Mouse (Mus musculus) forebrain, embryonic 10.5 days (tissue): ENCODE data around the gene Trim25. TPM values are rescaled to one million over a fixed set of nuclear protein-coding genes. Genes with fewer than 3 reads are reported as not detected.

Experiments used
- DNase-seq: peaks from one replicate; pipeline ENCODE4 v3.0.0-alpha.2; 2017; ENCODE audit warnings: low spot score; ENCODE audit errors: extremely low spot score
- H3K27ac ChIP-seq: fragments of 300-500 bp; sonication (generic); 2 replicates; pipeline ENCODE4 v1.5.1; 2016; ENCODE audit warnings: mild to moderate bottlenecking
- H3K27me3 ChIP-seq: fragments of 300-500 bp; sonication (generic); 2 replicates; pipeline ENCODE4 v1.6.1; 2016; ENCODE audit warnings: mild to moderate bottlenecking; ENCODE audit not compliant: poor library complexity, severe bottlenecking
- H3K36me3 ChIP-seq: fragments of 300-500 bp; sonication (generic); replicated peaks from 2 replicates; pipeline ENCODE4 v1.6.1; 2016; ENCODE audit warnings: mild to moderate bottlenecking, moderate library complexity
- H3K4me1 ChIP-seq: fragments of 300-500 bp; sonication (generic); 2 replicates; pipeline ENCODE4 v1.6.1; 2016
- H3K4me3 ChIP-seq: fragments of 300-500 bp; sonication (generic); 2 replicates; pipeline ENCODE4 v1.5.1; 2016; ENCODE audit warnings: mild to moderate bottlenecking, moderate library complexity
- H3K9me3 ChIP-seq: fragments of 300-500 bp; sonication (generic); 2 replicates; pipeline ENCODE4 v1.6.1; 2016; ENCODE audit warnings: mild to moderate bottlenecking, moderate library complexity
- WGBS: fragments of 180-500 bp; shearing (Covaris S2); methylation state at CpG from one replicate; pipeline ENCODE4 v1.1.7; 2016; 5-methylcytosine and 5-hydroxymethylcytosine counted together
- polyA plus RNA-seq: library from polyadenylated mRNA; unstranded; fragments of >200 nt; fragmentation: Nextera tagmentation; extraction: Ambion mirVana; gene quantifications from 2 replicates; pipeline ENCODE4 v1.2.1, GENCODE M21; 2016

The Trim25 gene
- polyA plus RNA-seq = 2.1 and 2.5 TPM in 2 replicates

DNA sequence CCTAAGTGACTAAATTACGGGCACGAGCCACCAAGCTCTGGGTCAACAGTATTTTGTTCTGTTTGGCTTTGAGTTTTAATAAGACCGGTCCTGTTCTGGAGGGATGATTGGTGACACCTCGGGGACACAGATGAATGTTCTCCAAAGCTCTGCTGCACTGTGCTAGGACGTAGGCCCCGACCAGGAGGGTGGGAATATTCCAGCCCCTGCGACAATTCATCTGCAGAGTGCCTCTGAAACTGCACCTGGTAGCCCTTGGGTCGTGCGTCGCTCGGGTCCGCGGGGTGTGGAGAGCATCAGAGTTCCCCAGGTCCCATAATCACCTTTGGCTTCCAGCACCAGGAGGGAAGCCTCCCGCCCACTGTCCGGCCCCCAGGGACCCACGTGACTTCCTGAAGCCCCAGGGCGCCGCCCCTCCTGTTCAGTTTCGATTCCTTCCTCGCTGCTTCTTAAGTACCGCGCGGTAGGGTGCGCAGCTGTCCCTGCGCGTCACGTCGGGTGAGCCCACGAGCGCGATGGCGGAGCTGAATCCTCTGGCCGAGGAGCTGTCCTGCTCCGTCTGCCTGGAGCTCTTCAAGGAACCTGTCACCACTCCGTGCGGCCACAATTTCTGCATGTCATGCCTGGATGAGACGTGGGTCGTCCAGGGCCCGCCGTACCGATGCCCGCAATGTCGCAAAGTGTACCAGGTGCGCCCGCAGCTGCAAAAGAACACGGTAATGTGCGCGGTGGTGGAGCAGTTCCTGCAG is at the start of gene Trim25:
Gene Trim25 (plus strand): TSS at position 403 of the 749 bp plus-strand sequence.
- Histone ChIP-seq H3K9me3 (no peaks in the 10 kb centered on the region), H3K27ac (peak within 1 kb of the TSS; percentile 68), H3K4me1 (peaks cover 25% of the 10 kb centered on the region), H3K27me3 (peaks cover 40% of the 10 kb centered on the region), H3K4me3 (peak within 1 kb of the TSS; percentile 51), H3K36me3 (no peaks in the 10 kb centered on the region)
- DNase-seq = peak; percentile 57
- 3% methylated on average over 48 of the region's 48 CpGs for WGBS

DNA sequence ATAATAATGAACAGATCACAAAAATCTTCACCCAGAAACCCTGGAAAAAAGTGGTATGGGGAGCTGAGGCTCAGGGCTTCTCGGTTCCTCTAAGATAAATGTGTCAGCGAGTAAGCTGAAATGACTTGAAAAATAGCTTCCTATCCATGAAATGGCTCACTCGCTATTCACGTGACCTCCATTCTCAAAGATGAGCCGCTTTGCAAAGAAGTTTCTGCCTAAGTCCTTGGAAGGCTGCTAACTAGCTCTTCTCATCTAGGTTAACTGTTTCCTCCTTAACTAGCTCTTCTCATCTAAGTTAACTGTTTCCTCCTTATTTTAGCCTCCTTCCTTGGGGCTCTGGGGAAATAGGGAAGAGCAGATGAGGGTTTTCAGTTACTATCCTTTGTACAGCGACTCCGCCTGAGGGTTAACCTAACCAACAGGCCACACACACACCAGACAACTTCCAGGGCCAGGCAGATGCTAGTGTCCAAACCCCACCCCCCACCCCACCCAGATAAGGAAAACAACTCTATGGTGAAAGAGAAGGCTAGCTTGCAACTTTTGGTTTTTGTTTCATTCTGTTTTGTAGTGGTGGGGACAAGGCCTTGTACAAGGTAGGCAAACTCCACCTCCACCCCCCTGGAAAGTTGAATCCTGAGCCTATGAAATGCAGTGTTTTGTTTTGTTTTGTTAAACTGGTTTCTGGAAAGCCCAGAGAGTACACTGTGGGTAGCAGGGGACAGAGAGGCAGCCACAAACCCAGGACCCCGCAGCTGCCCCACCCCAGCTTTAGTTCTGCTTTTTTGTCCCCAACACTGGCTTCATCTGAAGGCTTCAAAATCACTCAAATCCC is 49.2 kb upstream of the Trim25 start:
- Histone ChIP-seq H3K27ac (no peak overlapping the region), H3K36me3 (peaks cover 68% of the 10 kb centered on the region), H3K4me3 (no peak overlapping the region), H3K9me3 (no peaks in the 10 kb centered on the region), H3K4me1 (peaks cover 19% of the 10 kb centered on the region), H3K27me3 (no peaks in the 10 kb centered on the region)
- no peak for DNase-seq
- 93% methylated on average over 8 of the region's 8 CpGs for WGBS

DNA sequence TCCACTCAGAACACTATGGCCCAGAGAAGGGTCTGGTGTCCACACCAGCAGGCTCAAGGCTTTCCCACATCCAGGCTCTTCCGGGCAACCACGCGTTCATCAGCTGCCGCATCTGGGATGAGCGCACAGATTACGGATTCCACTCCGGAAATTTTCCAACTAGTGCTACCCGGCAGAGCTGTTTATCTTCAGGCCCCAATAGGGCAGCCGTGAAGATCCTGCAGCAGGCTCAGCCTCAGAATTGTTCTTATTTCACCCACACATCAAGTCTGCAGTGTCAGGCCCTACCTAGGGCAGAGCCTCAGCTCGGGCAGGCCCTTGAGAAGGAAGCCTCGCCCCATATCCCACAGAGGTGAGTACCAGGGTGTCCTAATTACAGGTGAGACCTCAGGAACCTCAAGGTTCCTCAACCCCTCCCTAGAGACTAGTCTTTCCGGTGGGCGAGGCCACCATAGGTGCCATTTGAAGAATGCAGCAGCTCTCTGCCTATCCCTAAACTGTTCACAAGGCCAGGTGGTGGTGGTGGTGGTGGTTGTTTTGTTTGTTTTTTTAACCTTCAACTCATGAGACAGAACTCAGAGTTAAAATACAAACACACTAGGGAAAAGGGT is 48.4 kb upstream of the Trim25 start:
- Histone ChIP-seq H3K4me3 (no peak overlapping the region), H3K36me3 (peaks cover 61% of the 10 kb centered on the region), H3K27me3 (no peaks in the 10 kb centered on the region), H3K4me1 (peaks cover 24% of the 10 kb centered on the region), H3K9me3 (no peaks in the 10 kb centered on the region), H3K27ac (no peak overlapping the region)
- no peak for DNase-seq
- WGBS = 94% methylated on average over 13 of the region's 13 CpGs

DNA sequence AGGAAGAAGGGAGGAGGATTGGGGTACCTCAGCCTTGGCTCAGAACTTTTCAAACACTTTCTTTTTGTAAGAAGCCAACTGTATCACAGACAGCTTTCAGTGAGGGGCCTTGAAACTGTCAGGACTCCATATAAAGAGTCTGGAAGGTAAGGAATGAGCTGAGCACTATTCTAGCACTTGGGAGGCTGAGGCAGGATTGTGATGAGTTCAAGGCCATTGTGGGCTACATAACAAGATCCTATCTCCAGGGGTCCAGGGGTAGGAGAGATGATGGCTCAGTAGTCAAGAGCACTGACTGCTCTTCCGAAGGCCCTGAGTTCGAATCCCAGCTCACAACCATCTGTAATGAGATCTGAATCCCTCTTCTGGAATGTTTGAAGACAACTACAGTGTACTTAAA is 47.6 kb upstream of the Trim25 start:
- 97% methylated on average over 2 of the region's 2 CpGs for WGBS
- peaks cover 54% of the 10 kb centered on the region for H3K36me3 ChIP-seq
- H3K9me3 ChIP-seq = no peaks in the 10 kb centered on the region
- no peak overlapping the region for H3K4me3 ChIP-seq
- H3K4me1 ChIP-seq = peaks cover 24% of the 10 kb centered on the region
- no peak for DNase-seq
- H3K27me3 ChIP-seq = no peaks in the 10 kb centered on the region
- H3K27ac ChIP-seq = no peak overlapping the region

DNA sequence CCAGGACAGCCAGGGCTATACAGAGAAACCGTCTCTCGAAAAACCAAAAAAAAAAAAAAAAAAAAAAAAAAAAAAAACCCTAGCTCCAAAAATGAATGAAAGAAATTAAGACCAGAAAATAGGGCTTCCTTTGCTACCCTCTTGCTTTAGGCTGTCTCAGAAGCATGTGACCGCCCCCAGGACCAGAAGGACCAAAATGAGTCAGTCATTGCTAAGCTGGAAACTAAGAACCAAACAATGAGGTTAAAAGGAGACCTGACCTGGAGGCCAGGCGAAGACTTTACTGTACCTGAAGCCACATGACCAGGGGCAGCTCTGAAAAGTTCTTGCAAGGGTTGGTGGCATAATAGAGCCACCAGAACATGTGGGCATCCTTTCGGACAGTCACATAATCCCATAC is 47.1 kb upstream of the Trim25 start:
- no peak overlapping the region for H3K4me3 ChIP-seq
- peaks cover 48% of the 10 kb centered on the region for H3K36me3 ChIP-seq
- H3K4me1 ChIP-seq = peaks cover 24% of the 10 kb centered on the region
- no peaks in the 10 kb centered on the region for H3K27me3 ChIP-seq
- no peak overlapping the region for H3K27ac ChIP-seq
- H3K9me3 ChIP-seq = no peaks in the 10 kb centered on the region
- WGBS = 91% methylated on average over 5 of the region's 5 CpGs
- no peak for DNase-seq

DNA sequence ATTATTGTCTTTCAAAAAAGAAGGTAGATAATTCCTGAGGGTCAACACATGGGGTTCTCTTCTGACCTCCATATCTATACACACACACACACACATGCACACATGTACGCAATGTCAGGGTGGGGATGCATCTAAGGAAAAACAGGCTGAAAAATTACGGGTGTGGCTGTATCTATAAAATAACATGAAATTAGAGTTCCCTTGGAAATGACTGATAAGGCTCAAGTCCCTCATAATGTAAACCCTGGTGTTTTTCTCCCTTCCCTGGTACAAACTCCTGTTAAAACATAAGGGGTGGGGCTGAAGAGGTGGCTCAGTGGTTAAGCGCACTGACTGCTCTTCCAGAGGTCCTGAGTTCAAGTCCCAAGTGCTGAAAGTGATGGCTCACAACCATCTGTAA is 45.6 kb upstream of the Trim25 start:
- Histone ChIP-seq H3K4me1 (peaks cover 24% of the 10 kb centered on the region), H3K4me3 (no peak overlapping the region), H3K27me3 (no peaks in the 10 kb centered on the region), H3K9me3 (no peaks in the 10 kb centered on the region), H3K36me3 (peaks cover 42% of the 10 kb centered on the region), H3K27ac (no peak overlapping the region)
- WGBS = 94% methylated on average over 3 of the region's 3 CpGs
- DNase-seq = no peak

DNA sequence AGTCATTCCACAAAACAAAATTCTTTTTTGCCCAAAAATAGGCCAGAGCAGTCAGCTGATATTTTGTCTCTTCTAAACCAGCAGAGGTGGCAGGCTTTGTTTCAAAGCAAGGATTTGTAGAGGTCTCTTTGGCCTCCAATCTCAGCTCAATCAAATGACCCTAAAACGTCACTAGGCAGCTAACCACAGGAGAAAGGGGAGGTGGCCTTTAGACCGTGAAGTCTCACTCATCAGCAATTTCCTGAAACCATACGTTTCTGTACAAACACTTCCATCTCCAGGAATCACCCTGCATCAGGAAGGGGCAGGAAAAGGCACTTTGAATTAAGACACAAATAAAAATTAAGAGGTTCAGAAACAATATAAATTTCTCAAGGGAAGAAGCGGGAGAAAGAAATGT is 44.4 kb upstream of the Trim25 start:
- Histone ChIP-seq H3K4me1 (peaks cover 24% of the 10 kb centered on the region), H3K9me3 (no peaks in the 10 kb centered on the region), H3K27ac (peak overlapping the region; percentile 90), H3K27me3 (no peaks in the 10 kb centered on the region), H3K36me3 (peaks cover 31% of the 10 kb centered on the region), H3K4me3 (peak overlapping the region; percentile 65)
- 0% methylated on average over 4 of the region's 4 CpGs for WGBS
- DNase-seq = no peak

DNA sequence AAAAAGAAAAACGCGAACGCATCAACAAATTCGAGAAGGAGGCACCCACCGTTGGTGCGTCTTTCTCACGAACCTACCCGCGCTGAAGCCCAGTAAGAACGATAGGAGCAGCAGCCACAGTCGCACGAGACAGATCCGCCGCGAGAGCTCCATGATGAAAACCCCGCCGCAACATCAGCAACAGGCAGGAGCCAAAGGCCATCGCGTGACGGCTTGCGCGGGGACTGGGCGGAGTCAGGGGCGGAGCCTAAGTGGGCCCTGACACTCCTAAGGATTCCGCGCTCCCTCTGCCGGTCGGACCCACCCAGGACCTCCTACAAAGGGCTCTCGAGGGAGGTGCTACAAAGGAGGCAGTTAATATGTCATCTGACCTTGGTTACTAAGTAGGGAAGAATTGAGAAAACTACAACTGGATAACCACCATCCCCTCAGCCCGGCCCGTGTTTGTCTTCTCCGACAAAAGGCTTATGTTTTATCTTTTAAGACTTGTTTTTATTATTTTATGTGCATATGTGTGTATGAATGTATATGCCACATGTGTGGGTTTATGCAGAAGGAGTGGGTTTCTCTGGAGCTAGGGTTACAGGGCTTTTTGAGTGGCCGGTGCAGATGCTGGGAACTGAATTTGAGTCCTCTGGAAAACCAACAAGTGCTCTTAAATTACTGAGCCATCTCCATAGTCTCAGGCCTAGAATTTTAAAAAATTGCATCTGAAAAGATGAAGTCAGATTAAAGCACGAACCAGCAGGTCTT is 43.8 kb upstream of the Trim25 start, which contains the start of gene Scpep1:
Gene Scpep1 (minus strand): TSS at position 249 of the 753 bp plus-strand sequence.
- H3K4me3 ChIP-seq = peak within 1 kb of the TSS; percentile 65
- 6% methylated on average over 34 of the region's 34 CpGs for WGBS
- H3K36me3 ChIP-seq = peaks cover 25% of the 10 kb centered on the region
- H3K27me3 ChIP-seq = no peaks in the 10 kb centered on the region
- H3K9me3 ChIP-seq = no peaks in the 10 kb centered on the region
- H3K27ac ChIP-seq = peak within 1 kb of the TSS; percentile 90
- peak; percentile 94 for DNase-seq
- peaks cover 24% of the 10 kb centered on the region for H3K4me1 ChIP-seq

DNA sequence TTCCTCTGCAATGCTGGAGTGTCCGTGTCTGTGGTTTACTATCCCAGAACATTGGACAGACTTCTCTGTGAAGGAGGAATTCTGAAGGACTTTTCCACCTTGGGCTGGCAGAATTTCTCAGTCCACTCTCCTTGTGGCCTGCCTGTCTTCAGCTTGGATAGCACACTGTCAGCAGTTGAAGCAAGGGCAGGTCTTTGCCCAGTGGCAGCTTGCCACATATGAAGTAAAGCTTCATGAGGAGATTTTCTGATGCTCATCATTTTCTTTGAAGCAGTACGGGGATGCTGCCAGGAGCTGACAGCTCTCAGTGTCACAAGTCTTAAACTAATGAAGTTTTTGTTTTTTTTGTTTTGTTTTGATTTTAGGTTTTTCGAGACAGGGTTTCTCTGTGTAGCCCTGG is 40.3 kb upstream of the Trim25 start:
- DNase-seq = no peak
- Histone ChIP-seq H3K36me3 (no peaks in the 10 kb centered on the region), H3K27me3 (no peaks in the 10 kb centered on the region), H3K9me3 (no peaks in the 10 kb centered on the region), H3K4me1 (peaks cover 15% of the 10 kb centered on the region), H3K4me3 (no peak overlapping the region), H3K27ac (no peak overlapping the region)
- WGBS = 81% methylated on average over 3 of the region's 3 CpGs

DNA sequence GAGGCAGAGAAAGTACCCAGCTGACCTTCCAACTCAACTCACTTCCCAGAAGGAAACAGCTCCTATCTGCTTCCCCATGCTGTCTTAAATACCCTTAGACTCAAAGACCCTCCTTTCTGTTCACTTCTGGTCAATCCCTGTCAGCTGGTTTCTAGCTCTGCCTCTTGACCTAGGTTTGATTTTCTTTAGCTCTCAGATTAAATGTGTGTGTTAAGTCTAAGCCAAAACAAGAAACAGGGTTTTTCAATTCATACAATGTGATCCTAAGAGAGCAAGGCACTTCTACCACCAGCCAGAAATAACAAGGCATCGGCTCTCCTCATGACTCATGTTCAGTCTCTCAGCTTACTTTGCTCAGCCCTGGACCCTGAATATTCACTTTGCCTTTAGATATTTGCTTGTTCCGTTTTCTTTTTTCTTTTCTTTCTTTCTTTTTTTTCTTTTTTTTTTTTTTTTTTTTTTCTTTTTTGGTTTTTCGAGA is 32.3 kb upstream of the Trim25 start, which contains the start of gene Elobl:
Gene Elobl (minus strand): TSS at position 51 of the 481 bp plus-strand sequence.
- no peaks in the 10 kb centered on the region for H3K27me3 ChIP-seq
- H3K4me3 ChIP-seq = no peak within 1 kb of the TSS
- no peaks in the 10 kb centered on the region for H3K9me3 ChIP-seq
- no peaks in the 10 kb centered on the region for H3K36me3 ChIP-seq
- no peak within 1 kb of the TSS for H3K27ac ChIP-seq
- H3K4me1 ChIP-seq = no peaks in the 10 kb centered on the region
- 84% methylated on average over 3 of the region's 3 CpGs for WGBS
- DNase-seq = no peak

DNA sequence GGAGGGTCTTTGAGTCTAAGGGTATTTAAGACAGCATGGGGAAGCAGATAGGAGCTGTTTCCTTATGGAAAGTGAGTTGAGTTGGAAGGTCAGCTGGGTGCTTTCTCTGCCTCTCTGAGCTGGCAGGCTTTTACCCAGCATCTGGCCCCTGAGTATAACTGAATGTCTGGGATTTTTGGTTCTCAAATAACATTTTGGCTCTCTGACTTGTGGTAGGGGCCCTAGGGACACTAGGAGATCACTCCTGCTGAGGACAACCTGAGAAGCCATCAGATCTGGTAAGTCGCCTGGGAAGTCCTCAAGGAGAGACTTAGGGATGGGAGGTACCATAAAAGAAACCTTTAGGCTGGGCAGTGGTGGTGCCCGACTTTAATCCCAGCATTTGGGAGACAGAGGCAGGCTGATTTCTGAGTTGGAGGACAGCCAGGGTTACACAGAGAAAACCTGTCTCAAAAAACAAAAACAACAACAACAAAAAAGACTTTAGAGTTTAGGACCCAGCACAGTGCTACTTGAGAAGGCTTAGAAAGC is 28.9 kb upstream of the Trim25 start, which contains the start of gene Coil:
Gene Coil (plus strand): TSS at position 51 of the 531 bp plus-strand sequence.
- Histone ChIP-seq H3K27ac (no peak within 1 kb of the TSS), H3K27me3 (no peaks in the 10 kb centered on the region), H3K4me1 (peaks cover 10% of the 10 kb centered on the region), H3K36me3 (no peaks in the 10 kb centered on the region), H3K4me3 (no peak within 1 kb of the TSS), H3K9me3 (no peaks in the 10 kb centered on the region)
- WGBS = 39% methylated on average over 2 of the region's 2 CpGs
- peak; percentile 25 for DNase-seq
